In genomic region chr1:114152855-114153254, GRCm38 (mm10) we compare ENCODE assay signal across 23 mouse cellular contexts.
"Had no signal": no experiment of that assay in that cellular context is flagged by ENCODE, and none has a peak within 500 bp of the region (broad histone marks: within the 10 kb centered on the region; RNA-seq: fewer than 3 reads in every experiment).

No protein-coding gene starts in this region.

- H3K4me1 ChIP-seq: forebrain, embryonic 15.5 days; heart, embryonic 13.5 days; heart, embryonic 15.5 days; hindbrain, embryonic 13.5 days; hindbrain, embryonic 15.5 days; limb, embryonic 10.5 days; limb, embryonic 12.5 days; liver, embryonic 12.5 days had no signal

- H3K36me3 ChIP-seq: forebrain, embryonic 15.5 days; heart, embryonic 13.5 days; heart, embryonic 15.5 days; hindbrain, embryonic 13.5 days; hindbrain, embryonic 15.5 days; limb, embryonic 10.5 days; limb, embryonic 12.5 days; liver, embryonic 12.5 days had no signal

- H3K27ac ChIP-seq: forebrain, embryonic 15.5 days; heart, adult 2 months; heart, embryonic 13.5 days; heart, embryonic 15.5 days; hindbrain, embryonic 13.5 days; hindbrain, embryonic 15.5 days; hindbrain, postnatal 0 days; layer of hippocampus, adult 2 months; left cerebral cortex, adult 2 months; limb, embryonic 10.5 days; limb, embryonic 12.5 days; liver, embryonic 12.5 days; liver, embryonic 14.5 days had no signal

- H3K4me3 ChIP-seq: forebrain, embryonic 15.5 days; heart, adult 2 months; heart, embryonic 13.5 days; heart, embryonic 15.5 days; hindbrain, embryonic 13.5 days; hindbrain, embryonic 15.5 days; layer of hippocampus, adult 2 months; left cerebral cortex, adult 2 months; limb, embryonic 10.5 days; limb, embryonic 12.5 days; liver, embryonic 12.5 days had no signal

- ATAC-seq: forebrain, embryonic 15.5 days; forebrain, postnatal 0 days; hindbrain, postnatal 0 days; liver, embryonic 12.5 days had no signal

- H3K9me3 ChIP-seq: forebrain, embryonic 15.5 days; heart, embryonic 13.5 days; heart, embryonic 15.5 days; hindbrain, embryonic 13.5 days; hindbrain, embryonic 15.5 days; limb, embryonic 10.5 days; limb, embryonic 12.5 days; liver, embryonic 12.5 days had no signal

- DNase-seq: forebrain, postnatal 0 days; gastrocnemius, postnatal 14 days; gastrocnemius, postnatal 36 days; heart, adult 11 months; heart, adult 2 months; heart, postnatal 14 days; heart, postnatal 36 days; kidney, adult 18-20 months; kidney, postnatal 25 days; lung, adult 18-20 months had no signal

- H3K9ac ChIP-seq: forebrain, embryonic 15.5 days; forebrain, postnatal 0 days; heart, embryonic 13.5 days; heart, embryonic 15.5 days; hindbrain, embryonic 13.5 days; hindbrain, embryonic 15.5 days; limb, embryonic 12.5 days; liver, embryonic 12.5 days; liver, embryonic 14.5 days had no signal

- H3K27me3 ChIP-seq: forebrain, embryonic 15.5 days; heart, embryonic 13.5 days; heart, embryonic 15.5 days; hindbrain, embryonic 13.5 days; hindbrain, embryonic 15.5 days; limb, embryonic 12.5 days; liver, embryonic 12.5 days had no signal

- H3K4me2 ChIP-seq: forebrain, embryonic 15.5 days; heart, embryonic 11.5 days; heart, embryonic 13.5 days; heart, embryonic 15.5 days; hindbrain, embryonic 13.5 days; hindbrain, embryonic 15.5 days; limb, embryonic 12.5 days; liver, embryonic 12.5 days had no signal
